Mouse (Mus musculus) heart, embryonic 16.5 days (tissue): ENCODE measurements around the gene Hoxb8. TPM values are rescaled to one million over a fixed set of nuclear protein-coding genes. Genes with fewer than 3 reads are reported as not detected.

Experiments used
- ATAC-seq: fragments of 200-750 bp; cut with Nextera tagmentation; replicated peaks from 2 replicates; pipeline ENCODE4 v1.8.0; 2017; ENCODE audit warnings: moderate number of reproducible peaks; ENCODE audit not compliant: insufficient read depth, low FRiP score; ENCODE audit errors: extremely low read depth
- H3K27ac ChIP-seq: fragments of 300-500 bp; sonication (generic); 2 replicates; pipeline ENCODE4 v1.5.1; 2014; ENCODE audit warnings: mild to moderate bottlenecking, low read length, control low read depth, moderate library complexity
- H3K27me3 ChIP-seq: fragments of 300-500 bp; sonication (generic); 2 replicates; pipeline ENCODE4 v1.6.1; 2014; ENCODE audit warnings: low read length, mixed read lengths; ENCODE audit not compliant: control insufficient read depth, insufficient read depth
- H3K36me3 ChIP-seq: fragments of 300-500 bp; sonication (generic); 2 replicates; pipeline ENCODE4 v1.6.1; 2014; ENCODE audit not compliant: control insufficient read depth, insufficient read depth
- H3K4me1 ChIP-seq: fragments of 300-500 bp; sonication (generic); 2 replicates; pipeline ENCODE4 v1.6.1; 2014; ENCODE audit warnings: low read length, mixed read lengths; ENCODE audit not compliant: control insufficient read depth, insufficient read depth
- H3K4me2 ChIP-seq: fragments of 300-500 bp; sonication (generic); 2 replicates; pipeline ENCODE4 v1.6.1; 2014; ENCODE audit warnings: low read depth, mild to moderate bottlenecking, control low read depth, low read length
- H3K4me3 ChIP-seq: fragments of 300-500 bp; sonication (generic); 2 replicates; pipeline ENCODE4 v1.5.1; 2014; ENCODE audit warnings: mild to moderate bottlenecking, control low read depth, low read length
- H3K9ac ChIP-seq: fragments of 300-500 bp; sonication (generic); 2 replicates; pipeline ENCODE4 v1.6.1; 2014; ENCODE audit warnings: low read length, control low read depth
- H3K9me3 ChIP-seq: fragments of 300-500 bp; sonication (generic); replicated peaks from 2 replicates; pipeline ENCODE4 v1.6.1; 2016; ENCODE audit warnings: low read length; ENCODE audit not compliant: control insufficient read depth
- WGBS: fragments of 180-500 bp; shearing (Covaris S2); extraction: QIAGEN DNeasy Blood & Tissue Kit; methylation state at CpG from one replicate; pipeline ENCODE4 v1.1.7; 2014; 5-methylcytosine and 5-hydroxymethylcytosine counted together
- polyA plus RNA-seq: library from polyadenylated mRNA; unstranded; fragments of >200 nt; fragmentation: Nextera tagmentation; extraction: Ambion mirVana; gene quantifications from 2 replicates; pipeline ENCODE4 v1.2.1, GENCODE M21; 2015

Gene Hoxb8
- polyA plus RNA-seq, 1 experiment from 2014 or later: not detected

- WGBS: 29% methylated on average over 10 of the region's 10 CpGs
- peaks cover 95% of the 10 kb centered on the region for H3K27me3 ChIP-seq
These were observed 41.4 kb downstream of the Hoxb8 start, which contains the start of gene Hoxb3 for GRCm38 (mm10) chr11:96323154-96323553. Gene Hoxb3, plus strand, starts transcription at chr11:96323326.

GRCm38 (mm10) chr11:96324125-96324524, 42.4 kb downstream of the Hoxb8 start:
- 11% methylated on average over 5 of the region's 5 CpGs for WGBS
- Histone ChIP-seq H3K27me3 (peaks cover 94% of the 10 kb centered on the region), H3K27ac (no peak overlapping the region), H3K9ac (no peak overlapping the region), H3K4me1 (no peaks in the 10 kb centered on the region), H3K4me2 (no peak overlapping the region), H3K9me3 (no peaks in the 10 kb centered on the region), H3K4me3 (no peak overlapping the region), H3K36me3 (no peaks in the 10 kb centered on the region)
- ATAC-seq: no peak

More at GRCm38 (mm10) chr11:96323154-96323553, 41.4 kb downstream of the Hoxb8 start, which contains the start of gene Hoxb3:
- no peaks in the 10 kb centered on the region for H3K36me3 ChIP-seq
- no peak within 1 kb of the TSS for H3K4me3 ChIP-seq
- no peak within 1 kb of the TSS for H3K27ac ChIP-seq
- ATAC-seq: no peak
- H3K9ac ChIP-seq: no peak within 1 kb of the TSS
- no peaks in the 10 kb centered on the region for H3K9me3 ChIP-seq
- H3K4me1 ChIP-seq: no peaks in the 10 kb centered on the region
- H3K4me2 ChIP-seq: no peak within 1 kb of the TSS

- H3K9me3 ChIP-seq: no peaks in the 10 kb centered on the region
- no peak overlapping the region for H3K4me3 ChIP-seq
- WGBS: 20% methylated on average over 8 of the region's 8 CpGs
- H3K27ac ChIP-seq: no peak overlapping the region
- H3K36me3 ChIP-seq: no peaks in the 10 kb centered on the region
- peaks cover 95% of the 10 kb centered on the region for H3K27me3 ChIP-seq
- ATAC-seq: no peak
- H3K4me2 ChIP-seq: peak overlapping the region; percentile 6; the same call in 1 of the 2 replicates
- no peak overlapping the region for H3K9ac ChIP-seq
- no peaks in the 10 kb centered on the region for H3K4me1 ChIP-seq
These were observed 43.3 kb downstream of the Hoxb8 start for GRCm38 (mm10) chr11:96324965-96325364.

GRCm38 (mm10) chr11:96325747-96326212, 44.1 kb downstream of the Hoxb8 start:
- no peak for ATAC-seq
- Histone ChIP-seq H3K36me3 (no peaks in the 10 kb centered on the region), H3K27me3 (peaks cover 97% of the 10 kb centered on the region), H3K4me2 (no peak overlapping the region), H3K4me1 (no peaks in the 10 kb centered on the region), H3K9ac (no peak overlapping the region), H3K4me3 (no peak overlapping the region), H3K9me3 (no peaks in the 10 kb centered on the region), H3K27ac (no peak overlapping the region)
- WGBS: 9% methylated on average over 22 of the region's 22 CpGs

- H3K9ac ChIP-seq: no peak overlapping the region
- peak overlapping the region; percentile 5; the same call in 1 of the 2 replicates for H3K4me2 ChIP-seq
- no peaks in the 10 kb centered on the region for H3K4me1 ChIP-seq
- H3K27ac ChIP-seq: no peak overlapping the region
- H3K4me3 ChIP-seq: no peak overlapping the region
- H3K36me3 ChIP-seq: no peaks in the 10 kb centered on the region
- H3K9me3 ChIP-seq: no peaks in the 10 kb centered on the region
- H3K27me3 ChIP-seq: peaks cover 97% of the 10 kb centered on the region
- WGBS: 8% methylated on average over 12 of the region's 12 CpGs
- ATAC-seq: no peak
These were observed 45.0 kb downstream of the Hoxb8 start for GRCm38 (mm10) chr11:96326705-96327104.

- Histone ChIP-seq H3K9me3 (no peaks in the 10 kb centered on the region), H3K9ac (no peak overlapping the region), H3K27ac (no peak overlapping the region), H3K4me2 (no peak overlapping the region), H3K4me1 (no peaks in the 10 kb centered on the region), H3K36me3 (no peaks in the 10 kb centered on the region), H3K27me3 (peaks cover 97% of the 10 kb centered on the region), H3K4me3 (no peak overlapping the region)
- 23% methylated on average over 7 of the region's 7 CpGs for WGBS
- no peak for ATAC-seq
These were observed 45.4 kb downstream of the Hoxb8 start for GRCm38 (mm10) chr11:96327122-96327521.

- Histone ChIP-seq H3K27ac (no peak overlapping the region), H3K9ac (no peak overlapping the region), H3K9me3 (no peaks in the 10 kb centered on the region), H3K4me1 (no peaks in the 10 kb centered on the region), H3K36me3 (no peaks in the 10 kb centered on the region), H3K4me2 (no peak overlapping the region), H3K4me3 (no peak overlapping the region), H3K27me3 (peaks cover 96% of the 10 kb centered on the region)
- WGBS: 23% methylated on average over 5 of the region's 5 CpGs
- no peak for ATAC-seq
These were observed 46.0 kb downstream of the Hoxb8 start for GRCm38 (mm10) chr11:96327750-96328149.

- Histone ChIP-seq H3K36me3 (no peaks in the 10 kb centered on the region), H3K4me1 (no peaks in the 10 kb centered on the region), H3K9me3 (no peaks in the 10 kb centered on the region), H3K4me3 (no peak overlapping the region), H3K4me2 (no peak overlapping the region), H3K27ac (no peak overlapping the region), H3K9ac (no peak overlapping the region), H3K27me3 (peaks cover 96% of the 10 kb centered on the region)
- WGBS: 23% methylated on average over 8 of the region's 8 CpGs
- no peak for ATAC-seq
These were observed 46.9 kb downstream of the Hoxb8 start for GRCm38 (mm10) chr11:96328605-96329004.

- Histone ChIP-seq H3K4me1 (no peaks in the 10 kb centered on the region), H3K9ac (no peak overlapping the region), H3K4me2 (peak overlapping the region; percentile 50; the same call in 1 of the 2 replicates), H3K27me3 (peaks cover 98% of the 10 kb centered on the region), H3K4me3 (peak overlapping the region; percentile 39), H3K36me3 (no peaks in the 10 kb centered on the region), H3K27ac (peak overlapping the region; percentile 19; the same call in 1 of the 2 replicates), H3K9me3 (no peaks in the 10 kb centered on the region)
- no peak for ATAC-seq
- WGBS: 5% methylated on average over 8 of the region's 8 CpGs
These were observed 50.4 kb downstream of the Hoxb8 start for GRCm38 (mm10) chr11:96332105-96332504.
